Mouse (Mus musculus): ENCODE measurements around the gene Fam78a. TPM values are rescaled to one million over a fixed set of nuclear protein-coding genes. Genes with fewer than 3 reads are reported as not detected.

The Fam78a gene
- polyA plus RNA-seq, 1 experiment = 3.0 TPM

DNA sequence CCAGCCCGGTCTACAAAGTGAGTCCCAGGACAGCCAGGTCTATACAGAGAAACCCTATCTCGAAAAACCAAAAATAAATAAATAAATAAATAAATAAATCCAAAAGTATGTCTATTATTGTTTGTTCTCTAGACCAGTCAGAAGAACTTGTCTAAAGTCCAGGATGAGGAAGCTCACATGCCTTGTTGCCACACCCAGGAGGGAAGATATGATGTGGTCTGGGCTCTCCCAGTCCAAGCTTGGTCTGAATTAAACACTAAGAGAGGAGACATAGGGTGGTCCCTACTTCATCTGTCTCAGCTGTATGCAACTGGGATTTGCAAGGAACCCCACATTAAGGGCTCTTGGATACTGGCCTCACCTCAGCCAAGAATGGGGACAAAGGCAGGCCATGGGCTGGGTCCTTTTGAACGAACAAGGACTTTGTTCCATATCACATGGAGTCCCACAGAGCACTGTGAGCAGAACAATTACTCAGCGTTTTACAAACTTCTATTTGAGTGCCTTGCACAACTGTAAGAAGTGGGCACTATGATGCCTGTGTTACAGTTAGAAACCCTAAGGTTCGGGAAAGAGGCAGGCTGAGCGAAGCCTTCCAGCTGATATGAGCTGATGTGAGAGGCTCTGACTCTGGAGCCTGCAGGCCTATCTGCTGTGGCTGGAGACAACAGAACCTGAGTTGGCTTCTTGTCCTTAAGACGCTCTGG, 9.5 kb upstream of the Fam78a start:
- H3K4me1 ChIP-seq (ENCODE audit: control insufficient read depth, insufficient read depth, low read length) = no peaks in the 10 kb centered on the region
- no peak overlapping the region for H3K27ac ChIP-seq (ENCODE audit: insufficient read depth, low read length)
- H3K4me3 ChIP-seq (ENCODE audit: low read depth, low read length) = no peak overlapping the region
- H3K9me3 ChIP-seq (replicated peaks; ENCODE audit: control insufficient read depth, insufficient read depth, low read length, poor library complexity, severe bottlenecking) = no peaks in the 10 kb centered on the region
- H3K36me3 ChIP-seq (ENCODE audit: control insufficient read depth, insufficient read depth, low read length, poor library complexity, severe bottlenecking) = no peaks in the 10 kb centered on the region
- TF ChIP-seq CTCF (IDR thresholded peaks at IDR 0.05; ENCODE audit: low read depth, low read length) (no peak), EP300 (IDR thresholded peaks at IDR 0.05; ENCODE audit: insufficient read depth, low read depth, low read length) (no peak), POLR2A (IDR thresholded peaks at IDR 0.05; ENCODE audit: insufficient read depth, low read length) (no peak)
- no peaks in the 10 kb centered on the region for H3K27me3 ChIP-seq (ENCODE audit: control insufficient read depth, insufficient read depth, low read length, poor library complexity, severe bottlenecking)
- H3K9ac ChIP-seq (ENCODE audit: low read depth, poor library complexity, severe bottlenecking) = no peak overlapping the region

DNA sequence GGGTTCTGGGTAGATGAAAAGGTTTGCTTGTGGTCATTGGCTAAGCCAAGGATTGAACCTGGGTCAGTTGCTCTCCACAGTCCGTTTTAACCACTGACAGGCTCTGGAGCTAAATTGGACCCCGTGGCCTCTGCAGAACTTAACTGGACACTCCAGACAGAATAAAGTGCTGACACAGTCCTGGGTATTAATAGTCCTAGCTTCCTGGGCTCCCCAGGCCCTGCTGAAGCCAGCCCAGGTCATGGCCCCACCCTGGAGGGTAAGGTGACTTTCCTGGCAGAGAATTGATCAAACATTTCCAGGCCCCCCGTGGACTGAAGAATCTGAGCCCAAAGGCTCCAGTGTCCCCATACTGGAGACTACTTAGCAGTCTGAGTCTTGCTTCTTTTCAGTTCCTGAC, 7.3 kb upstream of the Fam78a start:
- Histone ChIP-seq H3K27me3 (ENCODE audit: control insufficient read depth, insufficient read depth, low read length, poor library complexity, severe bottlenecking) (no peaks in the 10 kb centered on the region), H3K4me1 (ENCODE audit: control insufficient read depth, insufficient read depth, low read length) (no peaks in the 10 kb centered on the region), H3K36me3 (ENCODE audit: control insufficient read depth, insufficient read depth, low read length, poor library complexity, severe bottlenecking) (no peaks in the 10 kb centered on the region), H3K9ac (ENCODE audit: low read depth, poor library complexity, severe bottlenecking) (no peak overlapping the region), H3K27ac (ENCODE audit: insufficient read depth, low read length) (no peak overlapping the region), H3K4me3 (ENCODE audit: low read depth, low read length) (no peak overlapping the region), H3K9me3 (replicated peaks; ENCODE audit: control insufficient read depth, insufficient read depth, low read length, poor library complexity, severe bottlenecking) (no peaks in the 10 kb centered on the region)
- TF ChIP-seq POLR2A (IDR thresholded peaks at IDR 0.05; ENCODE audit: insufficient read depth, low read length) (no peak), CTCF (IDR thresholded peaks at IDR 0.05; ENCODE audit: low read depth, low read length) (no peak), EP300 (IDR thresholded peaks at IDR 0.05; ENCODE audit: insufficient read depth, low read depth, low read length) (no peak)

DNA sequence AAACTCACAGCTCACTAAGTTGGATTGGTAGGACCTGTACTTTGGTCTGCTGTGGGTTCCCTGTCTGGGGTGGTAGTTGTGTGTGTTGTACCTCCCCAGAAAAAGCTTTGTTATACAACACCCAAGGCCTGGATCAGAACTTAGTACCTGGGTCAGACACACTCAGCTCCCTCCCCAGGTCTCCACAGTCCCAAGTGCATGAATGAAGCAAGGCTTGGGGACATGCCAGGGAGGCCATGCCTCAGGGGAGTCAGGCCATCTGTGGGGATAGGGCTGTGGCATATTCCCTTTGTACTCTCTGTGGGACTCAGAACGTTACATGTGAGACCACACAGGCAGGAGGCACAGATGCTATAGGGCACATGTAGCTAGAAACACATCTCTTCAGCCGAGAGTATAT, 5.5 kb upstream of the Fam78a start:
- Histone ChIP-seq H3K4me1 (ENCODE audit: control insufficient read depth, insufficient read depth, low read length) (no peaks in the 10 kb centered on the region), H3K9me3 (replicated peaks; ENCODE audit: control insufficient read depth, insufficient read depth, low read length, poor library complexity, severe bottlenecking) (no peaks in the 10 kb centered on the region), H3K27me3 (ENCODE audit: control insufficient read depth, insufficient read depth, low read length, poor library complexity, severe bottlenecking) (no peaks in the 10 kb centered on the region), H3K4me3 (ENCODE audit: low read depth, low read length) (no peak overlapping the region), H3K27ac (ENCODE audit: insufficient read depth, low read length) (no peak overlapping the region), H3K9ac (ENCODE audit: low read depth, poor library complexity, severe bottlenecking) (no peak overlapping the region), H3K36me3 (ENCODE audit: control insufficient read depth, insufficient read depth, low read length, poor library complexity, severe bottlenecking) (no peaks in the 10 kb centered on the region)
- TF ChIP-seq POLR2A (IDR thresholded peaks at IDR 0.05; ENCODE audit: insufficient read depth, low read length) (no peak), EP300 (IDR thresholded peaks at IDR 0.05; ENCODE audit: insufficient read depth, low read depth, low read length) (no peak), CTCF (IDR thresholded peaks at IDR 0.05; ENCODE audit: low read depth, low read length) (no peak)

- TF ChIP-seq EP300 (IDR thresholded peaks at IDR 0.05; ENCODE audit: insufficient read depth, low read depth, low read length) (no peak), POLR2A (IDR thresholded peaks at IDR 0.05; ENCODE audit: insufficient read depth, low read length) (no peak)
- H3K4me1 ChIP-seq (ENCODE audit: control insufficient read depth, insufficient read depth, low read length) = no peaks in the 10 kb centered on the region
- no peaks in the 10 kb centered on the region for H3K27me3 ChIP-seq (ENCODE audit: control insufficient read depth, insufficient read depth, low read length, poor library complexity, severe bottlenecking)
- no peaks in the 10 kb centered on the region for H3K36me3 ChIP-seq (ENCODE audit: control insufficient read depth, insufficient read depth, low read length, poor library complexity, severe bottlenecking)
- no peak overlapping the region for H3K27ac ChIP-seq (ENCODE audit: insufficient read depth, low read length)
- H3K9me3 ChIP-seq (replicated peaks; ENCODE audit: control insufficient read depth, insufficient read depth, low read length, poor library complexity, severe bottlenecking) = no peaks in the 10 kb centered on the region
- H3K4me3 ChIP-seq (ENCODE audit: low read depth, low read length) = no peak overlapping the region
- no peak overlapping the region for H3K9ac ChIP-seq (ENCODE audit: low read depth, poor library complexity, severe bottlenecking)
Observed at GRCm38 (mm10) chr2:32089606-32090005, 4.9 kb upstream of the Fam78a start.

DNA sequence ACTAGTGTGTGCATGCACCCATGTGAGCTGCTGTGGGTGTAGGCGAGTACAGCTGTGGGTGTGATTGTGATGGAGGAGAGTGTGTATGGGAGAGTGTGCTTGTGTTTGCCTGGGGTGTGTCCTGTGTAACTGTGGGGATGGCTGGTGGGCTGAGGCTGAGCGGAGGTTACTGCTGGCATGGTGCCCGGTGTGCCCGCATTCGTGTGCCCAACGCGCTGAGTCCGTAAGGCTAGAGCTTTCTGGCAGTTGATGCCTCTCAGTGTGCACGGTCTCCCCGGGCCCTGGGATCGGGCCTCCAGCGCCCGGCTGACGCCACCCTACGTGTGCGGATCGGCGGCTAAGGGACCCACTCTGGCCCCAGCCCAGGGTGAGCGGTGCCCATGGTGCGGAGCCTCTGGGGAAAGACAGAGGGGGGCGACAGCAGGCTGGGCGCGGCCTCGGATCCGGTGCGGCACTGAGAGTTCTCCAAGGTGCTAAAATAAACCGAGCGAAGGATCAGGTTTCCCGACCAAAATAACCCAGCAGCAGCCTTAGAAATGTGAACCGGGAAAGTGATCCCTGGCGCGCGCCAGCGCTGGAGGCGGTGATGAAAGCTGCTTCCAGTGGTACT, 3.8 kb upstream of the Fam78a start:
- Histone ChIP-seq H3K4me3 (ENCODE audit: low read depth, low read length) (peak overlapping the region; percentile 2; the same call in 1 of the 2 replicates), H3K9ac (ENCODE audit: low read depth, poor library complexity, severe bottlenecking) (no peak overlapping the region), H3K27ac (ENCODE audit: insufficient read depth, low read length) (no peak overlapping the region), H3K9me3 (replicated peaks; ENCODE audit: control insufficient read depth, insufficient read depth, low read length, poor library complexity, severe bottlenecking) (no peaks in the 10 kb centered on the region), H3K27me3 (ENCODE audit: control insufficient read depth, insufficient read depth, low read length, poor library complexity, severe bottlenecking) (no peaks in the 10 kb centered on the region; the same call in 1 of the 2 replicates), H3K4me1 (ENCODE audit: control insufficient read depth, insufficient read depth, low read length) (no peaks in the 10 kb centered on the region), H3K36me3 (ENCODE audit: control insufficient read depth, insufficient read depth, low read length, poor library complexity, severe bottlenecking) (no peaks in the 10 kb centered on the region)
- TF ChIP-seq CTCF (IDR thresholded peaks at IDR 0.05; ENCODE audit: low read depth, low read length) = no peak
- TF ChIP-seq EP300 (IDR thresholded peaks at IDR 0.05; ENCODE audit: insufficient read depth, low read depth, low read length) = 0 out of 2 replicates have a peak, but pooled peaks have one; percentile 6

DNA sequence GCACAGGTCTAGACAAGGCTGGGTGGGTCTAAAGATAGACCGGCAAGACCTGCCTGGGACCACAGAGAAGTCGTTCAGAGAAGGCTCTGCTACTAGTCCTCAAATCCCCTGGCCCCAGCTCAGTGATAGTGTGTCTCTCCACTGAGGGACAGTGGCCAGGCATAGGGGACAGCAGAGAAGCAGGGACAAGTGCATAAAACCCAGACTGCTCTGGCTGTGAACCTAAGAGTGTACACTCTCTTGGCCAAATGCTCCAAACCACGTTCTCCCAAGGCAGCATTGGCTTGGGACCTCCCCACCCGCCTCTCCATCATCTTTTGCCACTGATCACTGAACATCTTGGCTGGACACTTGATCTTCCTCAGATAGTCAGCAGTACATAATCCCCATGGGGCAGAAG, 2.9 kb upstream of the Fam78a start:
- H3K36me3 ChIP-seq (ENCODE audit: control insufficient read depth, insufficient read depth, low read length, poor library complexity, severe bottlenecking) = no peaks in the 10 kb centered on the region
- H3K27ac ChIP-seq (ENCODE audit: insufficient read depth, low read length) = no peak overlapping the region

More for the DNA sequence above, 2.9 kb upstream of the Fam78a start:
- no peaks in the 10 kb centered on the region for H3K9me3 ChIP-seq (replicated peaks; ENCODE audit: control insufficient read depth, insufficient read depth, low read length, poor library complexity, severe bottlenecking)
- H3K4me3 ChIP-seq (ENCODE audit: low read depth, low read length) = no peak overlapping the region
- no peaks in the 10 kb centered on the region for H3K4me1 ChIP-seq (ENCODE audit: control insufficient read depth, insufficient read depth, low read length)
- TF ChIP-seq CTCF (IDR thresholded peaks at IDR 0.05; ENCODE audit: low read depth, low read length) (no peak), EP300 (IDR thresholded peaks at IDR 0.05; ENCODE audit: insufficient read depth, low read depth, low read length) (no peak), POLR2A (IDR thresholded peaks at IDR 0.05; ENCODE audit: insufficient read depth, low read length) (no peak)
- H3K27me3 ChIP-seq (ENCODE audit: control insufficient read depth, insufficient read depth, low read length, poor library complexity, severe bottlenecking) = no peaks in the 10 kb centered on the region; the same call in 1 of the 2 replicates
- H3K9ac ChIP-seq (ENCODE audit: low read depth, poor library complexity, severe bottlenecking) = no peak overlapping the region

All from ES-Bruce4 (cell line).